Mouse (Mus musculus) megakaryocyte, embryonic 14.5 days (primary cell): Measurements from ENCODE around the gene Rpgr.

ENCODE experiments used
- FLI1 ChIP-seq: IDR thresholded peaks from 2 replicates; pipeline ENCODE4 v1.6.1; 2012; ENCODE audit warnings: low read length, inconsistent platforms, mixed read lengths
- GATA1 ChIP-seq: IDR thresholded peaks from 3 replicates; pipeline ENCODE4 v1.6.1; 2012; ENCODE audit warnings: mixed read lengths, low read length, inconsistent platforms, borderline replicate concordance

DNA sequence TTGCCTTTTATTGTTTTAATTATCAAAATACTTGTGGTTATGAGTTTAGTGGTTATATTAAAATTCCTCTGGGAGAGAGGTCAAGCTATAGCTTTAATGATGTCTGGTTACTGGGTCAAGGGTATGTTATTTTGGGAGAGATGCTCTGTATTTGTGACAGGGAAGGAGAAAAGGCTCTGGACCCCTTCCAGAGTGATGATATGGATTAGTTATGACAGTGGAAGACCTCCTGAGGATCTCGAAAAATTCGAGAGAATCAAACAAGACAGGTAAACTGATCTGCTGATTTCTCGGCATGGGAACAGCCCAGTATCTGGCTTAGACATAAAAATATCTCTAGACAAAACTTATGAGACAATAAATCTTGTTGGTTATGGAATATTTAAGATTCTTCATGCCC, 27.2 kb upstream of the Rpgr start:
- TF ChIP-seq GATA1, result no peak
- no peak for TF ChIP-seq FLI1
